Mouse (Mus musculus) heart, embryonic 16.5 days (tissue): ENCODE data around the gene Gm17267. TPM values are rescaled to one million over a fixed set of nuclear protein-coding genes. Genes with fewer than 3 reads are reported as not detected.
"Not testable (repeated sequence)": the region's sequence is repeated elsewhere in the genome, so short reads cannot be mapped to it uniquely, and the experiment has no call there.

ENCODE experiments used
- ATAC-seq: fragments of 200-750 bp; cut with Nextera tagmentation; replicated peaks from 2 replicates; pipeline ENCODE4 v1.8.0; 2017; ENCODE audit warnings: moderate number of reproducible peaks; ENCODE audit not compliant: insufficient read depth, low FRiP score; ENCODE audit errors: extremely low read depth
- H3K27ac ChIP-seq: fragments of 300-500 bp; sonication (generic); 2 replicates; pipeline ENCODE4 v1.5.1; 2014; ENCODE audit warnings: mild to moderate bottlenecking, low read length, control low read depth, moderate library complexity
- H3K27me3 ChIP-seq: fragments of 300-500 bp; sonication (generic); 2 replicates; pipeline ENCODE4 v1.6.1; 2014; ENCODE audit warnings: low read length, mixed read lengths; ENCODE audit not compliant: control insufficient read depth, insufficient read depth
- H3K36me3 ChIP-seq: fragments of 300-500 bp; sonication (generic); 2 replicates; pipeline ENCODE4 v1.6.1; 2014; ENCODE audit not compliant: control insufficient read depth, insufficient read depth
- H3K4me1 ChIP-seq: fragments of 300-500 bp; sonication (generic); 2 replicates; pipeline ENCODE4 v1.6.1; 2014; ENCODE audit warnings: low read length, mixed read lengths; ENCODE audit not compliant: control insufficient read depth, insufficient read depth
- H3K4me2 ChIP-seq: fragments of 300-500 bp; sonication (generic); 2 replicates; pipeline ENCODE4 v1.6.1; 2014; ENCODE audit warnings: low read depth, mild to moderate bottlenecking, control low read depth, low read length
- H3K4me3 ChIP-seq: fragments of 300-500 bp; sonication (generic); 2 replicates; pipeline ENCODE4 v1.5.1; 2014; ENCODE audit warnings: mild to moderate bottlenecking, control low read depth, low read length
- H3K9ac ChIP-seq: fragments of 300-500 bp; sonication (generic); 2 replicates; pipeline ENCODE4 v1.6.1; 2014; ENCODE audit warnings: low read length, control low read depth
- H3K9me3 ChIP-seq: fragments of 300-500 bp; sonication (generic); replicated peaks from 2 replicates; pipeline ENCODE4 v1.6.1; 2016; ENCODE audit warnings: low read length; ENCODE audit not compliant: control insufficient read depth
- WGBS: fragments of 180-500 bp; shearing (Covaris S2); extraction: QIAGEN DNeasy Blood & Tissue Kit; methylation state at CpG from one replicate; pipeline ENCODE4 v1.1.7; 2014; 5-methylcytosine and 5-hydroxymethylcytosine counted together
- polyA plus RNA-seq: library from polyadenylated mRNA; unstranded; fragments of >200 nt; fragmentation: Nextera tagmentation; extraction: Ambion mirVana; gene quantifications from 2 replicates; pipeline ENCODE4 v1.2.1, GENCODE M21; 2015

Gm17267 gene
- polyA plus RNA-seq = not detected in 2 replicates

- not testable (repeated sequence) for ATAC-seq, H3K9ac ChIP-seq, H3K4me1 ChIP-seq, H3K36me3 ChIP-seq, H3K27me3 ChIP-seq, H3K9me3 ChIP-seq, H3K4me3 ChIP-seq, H3K27ac ChIP-seq, H3K4me2 ChIP-seq
- no CpG with 5 or more reads among the region's 4 CpGs for WGBS
Measured at GRCm38 (mm10) chrX:126017257-126017656, at the start of gene Gm17267. Gene Gm17267, plus strand, starts transcription at chrX:126017557.
